Mouse (Mus musculus) thymus, postnatal 10 days (tissue): ENCODE results near the gene Nkx2-5.
A peak's percentile ranks its signal among the peaks of the same experiment; 100 is the strongest.

Source experiments
- DNase-seq, 2 experiments: peaks; one replicate each; pipeline ENCODE4 v3.0.0; 2021; ENCODE audit warnings: low spot score in 2 of 2

Gene Nkx2-5

GRCm38 (mm10) chr17:26844909-26845148, at the start of gene Nkx2-5:
Gene Nkx2-5 (minus strand): TSS chr17:26845009.
- no peak for DNase-seq

DNA sequence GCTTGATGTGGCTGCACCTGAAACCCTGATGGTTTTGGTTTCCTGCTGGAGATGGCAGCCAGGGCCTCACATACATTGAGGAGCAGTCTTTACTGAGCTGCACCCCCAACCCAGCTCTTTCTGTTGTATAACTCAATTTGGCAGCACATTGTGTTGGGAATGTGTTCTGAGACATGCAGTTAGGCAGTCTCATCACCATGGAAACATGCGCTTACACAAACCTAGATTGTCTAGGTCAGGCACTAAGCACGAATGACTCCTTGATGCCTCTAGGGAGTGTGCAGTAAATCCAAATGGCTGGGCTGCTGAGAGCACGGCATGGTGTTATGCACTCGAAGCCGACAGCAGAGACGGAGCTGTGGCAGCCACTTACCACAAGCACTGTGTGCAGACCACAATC, 49.5 kb upstream of the Nkx2-5 start:
- no peak for DNase-seq

DNA sequence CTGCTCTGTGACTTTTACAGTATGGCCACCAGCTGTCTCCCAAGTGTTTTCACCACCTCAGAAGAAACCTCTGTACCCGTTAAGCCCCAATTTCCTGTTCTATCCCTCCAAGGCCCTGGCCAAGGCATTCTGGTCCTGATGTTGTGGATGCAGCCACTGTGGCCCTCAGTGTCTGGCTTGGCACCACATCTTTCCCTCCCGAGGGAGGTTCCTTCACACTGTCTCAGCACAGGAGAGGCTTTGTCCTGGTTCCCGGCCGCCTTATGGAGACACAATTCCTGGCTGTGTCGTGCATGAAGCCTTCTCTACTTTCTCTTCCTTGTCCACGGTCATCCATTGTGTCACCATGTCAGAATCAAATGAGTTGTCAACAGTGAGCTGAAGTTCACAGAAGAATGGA, 48.7 kb upstream of the Nkx2-5 start:
- DNase-seq: no peak

DNA sequence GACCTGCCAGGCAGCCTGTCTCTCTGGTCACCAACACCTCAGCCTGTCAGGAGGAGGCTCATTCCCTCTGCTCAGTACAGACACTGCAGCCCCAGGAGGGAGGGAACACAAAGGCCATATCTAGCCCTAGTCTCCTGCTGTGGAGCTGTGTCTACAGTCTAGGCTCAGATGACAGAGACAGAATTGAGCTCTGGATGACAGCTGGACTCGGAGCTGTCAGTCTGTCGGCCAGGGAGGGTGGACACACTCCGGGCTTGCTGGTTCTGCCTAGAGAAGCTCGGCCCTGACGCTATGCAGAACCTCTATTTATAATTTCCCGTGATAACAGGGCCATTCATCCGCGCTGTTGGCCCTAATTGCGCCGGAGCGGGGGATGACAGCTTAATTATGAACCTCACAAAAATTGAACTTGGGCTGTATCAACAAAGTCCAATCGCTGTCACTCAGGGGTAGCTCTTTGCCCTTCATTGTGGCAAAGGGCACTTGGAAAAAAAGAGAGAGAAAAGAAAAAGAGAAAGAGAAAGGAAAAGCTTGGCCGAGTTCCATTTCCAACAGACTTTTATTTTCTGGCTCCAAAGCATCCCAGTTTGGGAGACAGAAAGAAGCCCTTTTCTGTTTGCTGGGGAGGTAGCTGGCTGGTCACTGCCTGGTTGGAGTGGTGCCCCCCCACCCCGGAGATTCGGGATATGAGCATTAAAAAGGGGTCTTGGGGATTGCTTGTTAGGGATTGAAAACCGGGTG, 48.0 kb upstream of the Nkx2-5 start:
- no peak for DNase-seq

GRCm38 (mm10) chr17:26887926-26888325, 43.1 kb upstream of the Nkx2-5 start:
- no peak for DNase-seq

- DNase-seq: peak; percentile 61 to 80
These were observed 41.4 kb upstream of the Nkx2-5 start for GRCm38 (mm10) chr17:26886047-26886749.

- DNase-seq: peak; percentile 44 to 74
These were observed 40.5 kb upstream of the Nkx2-5 start for GRCm38 (mm10) chr17:26884995-26885926.

DNA sequence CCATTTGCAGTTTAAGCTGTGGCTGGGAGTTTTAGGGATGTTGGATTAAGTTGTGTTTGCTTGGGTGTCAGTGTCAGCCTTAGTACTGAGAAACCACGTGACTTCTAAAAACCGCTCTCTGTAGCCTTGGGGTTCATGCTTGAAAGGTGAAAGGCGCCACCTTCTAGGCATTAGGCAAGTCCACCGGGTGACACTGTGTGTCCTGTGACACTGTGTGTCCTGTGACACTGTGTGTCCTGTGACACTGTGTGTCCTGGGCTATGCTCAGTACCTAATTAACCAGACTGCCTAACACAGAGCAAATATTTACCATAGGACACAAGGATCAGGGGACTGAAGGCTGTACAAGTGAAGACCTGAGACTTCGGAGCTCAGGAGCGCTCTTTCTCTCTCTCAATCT, 38.8 kb upstream of the Nkx2-5 start:
- DNase-seq: no peak

DNA sequence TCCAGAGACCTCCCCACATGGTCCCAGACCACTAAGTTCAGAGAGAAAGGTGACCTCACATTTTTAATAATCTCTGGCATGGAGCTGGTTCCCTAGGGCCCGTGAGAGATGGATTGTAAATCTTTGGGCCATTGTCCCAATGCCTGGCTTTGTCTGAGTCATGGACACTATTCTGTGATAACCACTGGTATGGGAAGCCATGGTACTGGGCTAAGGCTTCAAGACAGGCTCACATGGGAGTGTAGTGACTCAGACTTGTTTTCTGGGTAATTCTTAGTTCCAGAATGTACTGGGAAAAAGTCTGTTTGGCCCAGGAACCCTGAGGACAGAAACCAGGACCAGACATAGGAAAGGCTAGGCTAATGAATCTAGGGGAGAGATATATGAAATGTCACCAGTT, 37.9 kb upstream of the Nkx2-5 start:
- no peak for DNase-seq

DNA sequence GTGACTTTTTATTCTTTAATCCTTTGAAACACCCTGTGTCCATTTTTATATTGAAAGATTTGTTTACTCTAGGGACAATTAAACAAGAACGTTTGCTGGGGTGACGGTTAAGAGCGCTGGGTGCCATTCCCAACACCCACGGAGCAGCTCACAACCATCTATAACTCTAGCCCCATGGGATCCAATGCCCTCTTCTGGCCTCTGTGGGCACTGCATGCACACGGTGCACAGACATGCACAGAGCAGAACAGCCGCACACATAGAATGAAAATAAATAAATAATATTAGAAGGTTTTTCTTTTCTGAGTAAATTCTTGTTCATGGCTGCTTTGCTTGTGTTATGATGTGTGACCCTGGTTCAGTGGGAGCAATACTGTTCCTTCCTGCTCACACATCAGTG, 34.4 kb upstream of the Nkx2-5 start:
- DNase-seq: no peak

DNA sequence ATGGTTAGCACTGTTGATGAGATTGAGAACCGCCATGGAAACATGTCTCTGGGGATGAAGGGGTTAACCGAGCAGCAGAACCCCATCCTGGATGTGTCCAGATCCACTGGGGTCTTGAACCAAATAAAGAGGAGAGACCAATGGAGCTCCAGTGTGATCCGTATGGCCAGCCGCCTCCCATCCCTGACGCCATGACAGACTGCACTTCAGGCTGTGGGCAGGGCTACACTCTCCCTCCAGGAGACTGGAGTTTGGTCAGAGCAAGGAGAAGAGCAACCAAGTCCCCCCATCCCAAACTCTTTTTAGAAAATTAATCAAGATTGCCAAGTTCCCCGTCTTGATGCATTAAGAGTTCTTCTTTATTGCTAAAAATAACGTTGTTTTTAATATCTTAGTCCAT, 33.1 kb upstream of the Nkx2-5 start:
- no peak for DNase-seq

- no peak for DNase-seq
These were observed 29.7 kb upstream of the Nkx2-5 start for GRCm38 (mm10) chr17:26874542-26874941.

- no peak for DNase-seq
These were observed 28.7 kb upstream of the Nkx2-5 start for GRCm38 (mm10) chr17:26873502-26873901.

DNA sequence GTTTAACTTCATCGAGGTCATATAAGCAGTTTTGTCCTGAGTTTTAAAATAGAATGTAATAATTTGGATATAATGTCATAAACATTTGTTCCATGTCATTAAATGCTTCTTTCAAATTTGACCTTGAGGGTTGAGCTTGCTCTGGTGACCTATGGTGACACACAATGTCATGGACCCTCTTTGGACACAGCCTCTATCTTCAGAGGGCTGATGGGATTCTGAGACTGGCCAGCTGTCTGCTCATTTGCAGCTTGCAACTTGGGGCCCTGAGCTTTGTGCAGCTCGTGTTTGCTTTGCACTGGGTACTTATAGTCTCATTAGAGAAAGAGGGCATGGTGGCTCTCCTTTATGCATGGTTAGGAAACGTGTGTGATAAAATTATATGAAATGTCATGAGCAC, 28.1 kb upstream of the Nkx2-5 start:
- no peak for DNase-seq

- no peak for DNase-seq
These were observed 23.9 kb upstream of the Nkx2-5 start for GRCm38 (mm10) chr17:26868756-26869155.

- DNase-seq: no peak
These were observed 20.3 kb upstream of the Nkx2-5 start for GRCm38 (mm10) chr17:26865156-26865555.

- no peak for DNase-seq
These were observed 19.5 kb upstream of the Nkx2-5 start for GRCm38 (mm10) chr17:26864343-26864742.

- DNase-seq: no peak
These were observed 17.0 kb upstream of the Nkx2-5 start for GRCm38 (mm10) chr17:26861793-26862192.

DNA sequence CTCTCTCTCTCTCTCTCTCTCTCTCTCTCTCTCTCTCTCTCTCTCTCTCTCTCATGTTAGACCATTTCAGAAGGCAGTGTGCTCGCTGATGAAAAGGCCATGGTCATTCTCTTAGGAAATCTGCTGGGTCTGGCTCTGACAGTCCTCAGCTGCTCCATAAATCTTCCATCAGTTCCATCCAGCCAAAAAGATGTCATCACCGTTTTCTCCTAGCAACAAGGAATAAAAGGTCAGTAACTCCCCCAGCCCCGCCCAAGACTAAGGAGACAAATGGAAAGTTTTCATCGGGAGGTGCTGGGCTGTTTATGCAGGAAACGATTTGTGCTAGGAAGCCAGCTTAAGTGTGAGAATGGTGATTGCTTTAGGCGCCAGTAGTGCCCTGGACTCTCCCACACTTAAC, 16.6 kb upstream of the Nkx2-5 start:
- no peak for DNase-seq

DNA sequence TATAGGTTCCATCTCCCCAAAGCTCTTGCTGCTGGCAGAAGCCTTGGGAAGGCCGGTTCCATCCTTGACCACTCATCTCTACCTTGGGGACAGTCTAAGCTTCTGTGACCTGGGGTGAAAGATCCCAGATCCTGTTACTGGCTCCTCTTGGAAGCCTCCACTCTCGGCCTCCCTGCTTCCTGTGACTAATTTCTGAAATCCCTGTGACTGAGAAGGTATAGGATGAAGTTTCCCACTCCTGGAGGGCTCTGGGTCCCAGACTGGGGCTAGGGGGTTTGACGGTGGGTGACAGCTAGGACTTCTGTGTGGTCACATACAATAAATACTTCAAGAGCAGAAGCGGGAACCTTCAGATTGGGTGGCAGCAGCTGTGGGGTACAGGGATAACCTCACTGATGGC, 16.1 kb upstream of the Nkx2-5 start:
- DNase-seq: no peak

DNA sequence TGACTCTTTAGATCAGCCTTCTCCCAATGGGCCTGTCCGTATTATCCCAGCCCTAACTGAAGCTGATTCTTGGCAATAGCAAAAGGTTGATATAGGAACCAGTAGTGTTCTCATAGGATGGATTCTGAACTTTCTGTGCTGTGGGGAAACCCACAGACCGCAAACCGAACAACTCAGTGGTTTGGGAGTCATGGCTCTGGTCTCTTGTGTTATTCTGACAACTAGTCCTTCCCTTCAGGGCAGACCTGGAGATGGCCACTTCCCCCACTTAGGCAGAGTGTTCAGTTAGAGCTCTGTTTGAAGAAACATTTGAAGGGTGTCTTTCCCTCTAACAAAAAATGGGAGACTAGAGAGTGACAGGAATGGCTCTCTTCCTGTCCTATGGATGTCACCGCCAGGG, 7.5 kb upstream of the Nkx2-5 start:
- no peak for DNase-seq

GRCm38 (mm10) chr17:26851136-26851460, 6.3 kb upstream of the Nkx2-5 start:
- no peak for DNase-seq
